9 mouse cellular contexts compared by ENCODE assay signal in the genomic region with DNA sequence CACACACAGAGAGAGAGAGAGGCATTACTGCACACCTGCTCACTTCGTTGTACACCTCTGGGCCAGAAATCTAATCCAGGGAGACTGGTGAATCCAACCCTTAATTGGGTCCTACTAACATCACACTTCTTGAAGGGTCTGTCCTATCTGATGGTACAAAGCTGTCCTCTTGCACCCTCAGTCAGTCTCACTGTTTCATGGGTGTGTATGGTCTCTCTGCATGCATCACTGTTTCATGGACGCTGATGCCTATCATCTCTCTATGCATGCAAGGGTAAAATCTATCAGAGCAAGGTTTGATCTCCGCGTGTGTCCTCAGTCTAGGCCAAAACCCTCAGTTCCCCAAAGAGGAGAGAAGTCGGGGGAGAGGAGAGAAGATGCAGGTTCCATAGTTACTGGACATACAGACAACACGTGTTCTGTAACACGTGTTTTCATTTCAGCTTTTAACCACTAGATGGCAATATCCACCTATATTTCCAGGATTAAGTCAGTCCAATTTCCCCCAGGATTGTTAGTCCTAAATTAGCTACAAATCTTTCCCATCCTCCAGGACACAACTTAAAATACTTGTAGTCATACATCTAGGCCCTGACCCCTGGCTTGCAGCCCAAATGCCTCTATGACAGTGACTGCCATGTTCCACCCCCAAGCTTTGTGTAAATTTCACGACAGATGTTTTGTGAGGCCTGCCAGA. TPM values are rescaled to one million over a fixed set of nuclear protein-coding genes. Genes with fewer than 3 reads are reported as not detected.
DNase-seq lines count a peak whose midpoint lies in the region; ATAC-seq and TF ChIP-seq lines count a peak whose summit lies in the region.
"Had no signal": no experiment of that assay in that cellular context is flagged by ENCODE, and none has a peak within 500 bp of the region (broad histone marks: within the 10 kb centered on the region; RNA-seq: fewer than 3 reads in every experiment).

No protein-coding gene starts in this region.

- intact Hi-C loops in left cerebral cortex, postnatal 36 days (cut with DNase I) = loop anchor here (2.0 kb wide), 1 partner anchor 183 kb away; no protein-coding TSS in a partner anchor

- no peak overlapping the region for H3K4me3 ChIP-seq in E14TG2a.4 (replicated peaks; ENCODE audit: low read length)
- no peak overlapping the region for H3K4me3 ChIP-seq in cortical plate, adult 2 months (ENCODE audit: insufficient read depth, low read length)
- H3K4me3 ChIP-seq in hindbrain, embryonic 12.5 days = no peak overlapping the region
- no peak overlapping the region for H3K4me3 ChIP-seq in neural tube, embryonic 11.5 days (ENCODE audit: low read depth, low read length)

- 0 out of 2 replicates have a peak, but pooled peaks have one; percentile 16 for ATAC-seq in hindbrain, embryonic 12.5 days (ENCODE audit: low FRiP score)
- no peak for ATAC-seq in neural tube, embryonic 11.5 days (ENCODE audit: insufficient read depth, low FRiP score, low TSS enrichment)
- ATAC-seq in erythroid progenitor cell, adult 5-6 weeks (replicated peaks; ENCODE audit: low FRiP score, poor library complexity, severe bottlenecking) = no peak; the same call in 1 of the 2 replicates

- 0 out of 2 replicates have a peak, but pooled peaks cover 5% of the 10 kb centered on the region for H3K27me3 ChIP-seq in E14TG2a.4 (ENCODE audit: insufficient read depth, low read length)
- no peaks in the 10 kb centered on the region for H3K27me3 ChIP-seq in hindbrain, embryonic 12.5 days
- H3K27me3 ChIP-seq in neural tube, embryonic 11.5 days (ENCODE audit: control insufficient read depth, insufficient read depth, low read length) = no peaks in the 10 kb centered on the region

- H3K9ac ChIP-seq in hindbrain, embryonic 12.5 days = peak overlapping the region; percentile 39; the same call in 1 of the 2 replicates
- no peak overlapping the region for H3K9ac ChIP-seq in neural tube, embryonic 11.5 days (ENCODE audit: low read length)

- H3K27ac ChIP-seq in cortical plate, adult 2 months (ENCODE audit: insufficient read depth, low read length) = no peak overlapping the region
- H3K27ac ChIP-seq in hindbrain, embryonic 12.5 days = no peak overlapping the region
- H3K27ac ChIP-seq in neural tube, embryonic 11.5 days (ENCODE audit: low read depth, low read length) = no peak overlapping the region

- H3K4me1 ChIP-seq in E14TG2a.4 (replicated peaks; ENCODE audit: low read depth, low read length) = 0 out of 2 replicates have a peak, but pooled peaks cover 4% of the 10 kb centered on the region
- no peaks in the 10 kb centered on the region for H3K4me1 ChIP-seq in cortical plate, adult 2 months (ENCODE audit: control insufficient read depth, insufficient read depth, low read length)
- peaks cover 7% of the 10 kb centered on the region for H3K4me1 ChIP-seq in hindbrain, embryonic 12.5 days
- no peaks in the 10 kb centered on the region for H3K4me1 ChIP-seq in neural tube, embryonic 11.5 days (ENCODE audit: control insufficient read depth, insufficient read depth, low read length)

- TF ChIP-seq POLR2A in cortical plate, adult 2 months (IDR thresholded peaks at IDR 0.05; ENCODE audit: extremely low read depth, insufficient read depth, low read length) = no peak

- 30% methylated on average over 8 of the region's 8 CpGs for WGBS in hindbrain, embryonic 12.5 days
- 37% methylated on average over 8 of the region's 8 CpGs for WGBS in neural tube, embryonic 11.5 days

- TF ChIP-seq CTCF in E14TG2a.4 (conservative IDR thresholded peaks at IDR 0.05; ENCODE audit: low read length) = peak; percentile 69
- TF ChIP-seq CTCF in cortical plate, adult 2 months (IDR thresholded peaks at IDR 0.05; ENCODE audit: extremely low read depth, insufficient read depth, low read length) = peak; percentile 35; the same call in 1 of the 2 replicates

- H3K4me2 ChIP-seq in hindbrain, embryonic 12.5 days (replicated peaks) = no peak overlapping the region
- no peak overlapping the region for H3K4me2 ChIP-seq in neural tube, embryonic 11.5 days (ENCODE audit: low read depth)

- H3K36me3 ChIP-seq in E14TG2a.4 (ENCODE audit: insufficient read depth, low read length) = no peaks in the 10 kb centered on the region
- H3K36me3 ChIP-seq in hindbrain, embryonic 12.5 days = no peaks in the 10 kb centered on the region
- no peaks in the 10 kb centered on the region for H3K36me3 ChIP-seq in neural tube, embryonic 11.5 days (ENCODE audit: control insufficient read depth, insufficient read depth, low read length)

- DNase-seq in adrenal gland, postnatal 10 days = peak; percentile 32
- DNase-seq in adrenal gland, adult 18-20 months (ENCODE audit: low spot score in 2 of 2) = no peak
- DNase-seq in left cerebral cortex, postnatal 36 days (ENCODE audit: low spot score in 2 of 2) = peak; percentile 15 to 16
- peak; percentile 35 for DNase-seq in neural tube, embryonic 11.5 days (ENCODE audit: low spot score)

- peaks cover 7% of the 10 kb centered on the region; the same call in 1 of the 2 replicates for H3K9me3 ChIP-seq in E14TG2a.4 (ENCODE audit: low read length)
- H3K9me3 ChIP-seq in hindbrain, embryonic 12.5 days (replicated peaks) = no peaks in the 10 kb centered on the region
- no peaks in the 10 kb centered on the region for H3K9me3 ChIP-seq in neural tube, embryonic 11.5 days (ENCODE audit: control insufficient read depth, low read length)

RNA-seq across cellular contexts. Expression of a gene that starts 22.2 kb away (rescaled TPM):
- 10 to 100 TPM in 1 of 2 experiments, 1 to 10 TPM in 1; 8.6 to 12.2 TPM for total RNA-seq in adrenal gland, postnatal 10 days (2021)
- total RNA-seq in adrenal gland, adult 18-20 months (2021) = 10 to 100 TPM in 1 of 2 experiments, 1 to 10 TPM in 1; 7.9 to 17.1 TPM
- 1.7 and 2.1 TPM in 2 replicates for polyA plus RNA-seq in cortical plate, adult 2 months (2012; rRNA removed)
- 1.3 and 1.7 TPM in 2 replicates for polyA plus RNA-seq in hindbrain, embryonic 12.5 days (2016; fragmentation: Nextera tagmentation; extraction: Ambion mirVana)
- total RNA-seq in left cerebral cortex, postnatal 36 days (2021) = 1 to 10 TPM; 3.3 to 5.6 TPM
- polyA plus RNA-seq in neural tube, embryonic 11.5 days (2014; fragmentation: Nextera tagmentation; extraction: Ambion mirVana) = 0.88 and 3.2 TPM in 2 replicates
- 28.1 and 34.2 TPM in 2 replicates for total RNA-seq in erythroid progenitor cell, adult 5-6 weeks (2015; ENCODE audit: low replicate concordance)
- 7.1 and 35.4 TPM in 2 replicates for total RNA-seq in erythroid progenitor cell, adult 5-6 weeks (2017; ENCODE audit: low replicate concordance)

RNA-seq across cellular contexts. Expression of a gene that starts 25.9 kb away (rescaled TPM):
- 1 to 10 TPM; 7.9 to 8.8 TPM for total RNA-seq in adrenal gland, postnatal 10 days (2021)
- 10 to 100 TPM in 1 of 2 experiments, 1 to 10 TPM in 1; 2.4 to 11.5 TPM for total RNA-seq in adrenal gland, adult 18-20 months (2021)
- 0.58 and 1.0 TPM in 2 replicates for polyA plus RNA-seq in cortical plate, adult 2 months (2012; rRNA removed)
- polyA plus RNA-seq in hindbrain, embryonic 12.5 days (2016; fragmentation: Nextera tagmentation; extraction: Ambion mirVana) = not detected in 2 replicates
- not detected for total RNA-seq in left cerebral cortex, postnatal 36 days (2021)
- not detected in 2 replicates for polyA plus RNA-seq in neural tube, embryonic 11.5 days (2014; fragmentation: Nextera tagmentation; extraction: Ambion mirVana)
- total RNA-seq in erythroid progenitor cell, adult 5-6 weeks (2015; ENCODE audit: low replicate concordance) = 11.5 and 25.6 TPM in 2 replicates
- 4.6 TPM in 1 of 2 replicates, not detected in the other for total RNA-seq in erythroid progenitor cell, adult 5-6 weeks (2017; ENCODE audit: low replicate concordance)

RNA-seq across cellular contexts. Expression of a gene that starts 34.3 kb away (rescaled TPM):
- not detected for total RNA-seq in adrenal gland, postnatal 10 days (2021)
- total RNA-seq in adrenal gland, adult 18-20 months (2021) = under 1 TPM in 1 of 2 experiments, not detected in 1; 0.16 TPM
- polyA plus RNA-seq in cortical plate, adult 2 months (2012; rRNA removed) = not detected in 2 replicates
- polyA plus RNA-seq in hindbrain, embryonic 12.5 days (2016; fragmentation: Nextera tagmentation; extraction: Ambion mirVana) = not detected in 2 replicates
- total RNA-seq in left cerebral cortex, postnatal 36 days (2021) = not detected
- polyA plus RNA-seq in neural tube, embryonic 11.5 days (2014; fragmentation: Nextera tagmentation; extraction: Ambion mirVana) = not detected in 2 replicates
- total RNA-seq in erythroid progenitor cell, adult 5-6 weeks (2015; ENCODE audit: low replicate concordance) = not detected in 2 replicates
- total RNA-seq in erythroid progenitor cell, adult 5-6 weeks (2017; ENCODE audit: low replicate concordance) = 0.26 TPM in 1 of 2 replicates, not detected in the other
- total RNA-seq: layer of hippocampus, adult 8-10 months had no signal

RNA-seq across cellular contexts. Expression of a gene that starts 36.7 kb away (rescaled TPM):
- 10 to 100 TPM in 1 of 2 experiments, 1 to 10 TPM in 1; 6.6 to 12.9 TPM for total RNA-seq in adrenal gland, postnatal 10 days (2021)
- 10 to 100 TPM; 16.6 to 36.3 TPM for total RNA-seq in adrenal gland, adult 18-20 months (2021)
- polyA plus RNA-seq in cortical plate, adult 2 months (2012; rRNA removed) = 2.8 and 3.6 TPM in 2 replicates
- polyA plus RNA-seq in hindbrain, embryonic 12.5 days (2016; fragmentation: Nextera tagmentation; extraction: Ambion mirVana) = 0.81 and 1.8 TPM in 2 replicates
- 1 to 10 TPM; 1.4 to 1.6 TPM for total RNA-seq in left cerebral cortex, postnatal 36 days (2021)
- polyA plus RNA-seq in neural tube, embryonic 11.5 days (2014; fragmentation: Nextera tagmentation; extraction: Ambion mirVana) = 1.3 and 2.5 TPM in 2 replicates
- total RNA-seq in erythroid progenitor cell, adult 5-6 weeks (2015; ENCODE audit: low replicate concordance) = 55.5 and 74.2 TPM in 2 replicates
- total RNA-seq in erythroid progenitor cell, adult 5-6 weeks (2017; ENCODE audit: low replicate concordance) = 24.0 and 25.2 TPM in 2 replicates

Comparison
In these comparisons a context has a peak if more than half of its experiments do, and no peak if none do; other contexts are left out.
1. DNase-seq: peak in adrenal gland, postnatal 10 days (single experiment), left cerebral cortex, postnatal 36 days (2 of 2) and neural tube, embryonic 11.5 days (single experiment); none in adrenal gland, adult 18-20 months (0 of 2).